Mouse (Mus musculus): ENCODE data around the gene Ddah2. TPM values are rescaled to one million over a fixed set of nuclear protein-coding genes. Genes with fewer than 3 reads are reported as not detected.

Ddah2 gene
- polyA plus RNA-seq, 1 experiment from 2014 or later: 227 TPM

DNA sequence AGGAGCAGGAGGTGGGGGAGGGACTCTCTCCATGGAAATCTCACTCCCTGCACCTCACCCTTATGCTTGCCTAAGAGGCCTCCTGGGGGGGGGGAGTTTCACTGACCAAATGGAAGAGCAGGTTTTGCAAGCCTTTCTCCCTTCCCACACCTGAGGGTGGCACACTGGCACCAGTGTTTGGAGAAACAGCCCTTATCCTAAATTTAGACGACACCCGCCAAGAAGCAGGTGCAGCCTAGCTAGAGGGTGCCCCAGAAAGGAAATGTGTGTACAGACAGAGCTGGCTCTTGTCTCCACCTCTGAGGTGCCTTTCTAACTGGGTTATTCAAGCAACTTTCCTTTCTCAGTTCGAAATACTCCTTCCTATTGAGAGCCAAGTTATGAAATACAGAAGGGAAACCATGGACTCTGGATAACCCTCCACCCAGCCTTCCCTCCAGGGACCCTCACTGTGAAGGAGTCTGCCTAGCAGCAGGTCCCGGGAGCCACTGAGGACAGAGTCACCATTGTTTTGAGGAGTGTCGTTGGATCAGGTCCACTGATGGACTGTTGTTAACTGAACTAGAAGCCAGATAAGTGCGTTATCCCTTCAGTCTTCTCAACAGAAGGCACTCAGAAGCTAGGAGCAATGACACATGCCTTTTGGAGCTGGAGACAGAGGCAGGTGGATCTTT, 11.9 kb downstream of the Ddah2 start:
- no peak for TF ChIP-seq CTCF (IDR thresholded peaks at IDR 0.05; ENCODE audit: low read depth)
- 59% methylated on average over 6 of the region's 6 CpGs for WGBS
- H3K4me2 ChIP-seq (ENCODE audit: low read length): no peak overlapping the region
- H3K9ac ChIP-seq (ENCODE audit: low read depth, low read length): no peak overlapping the region
- no peaks in the 10 kb centered on the region for H3K27me3 ChIP-seq (ENCODE audit: insufficient read depth, low read length)
- no peaks in the 10 kb centered on the region for H3K36me3 ChIP-seq (ENCODE audit: insufficient read depth, low read length)
- H3K9me3 ChIP-seq (replicated peaks; ENCODE audit: low read length): no peaks in the 10 kb centered on the region
- H3K27ac ChIP-seq: no peak overlapping the region
- no peaks in the 10 kb centered on the region for H3K4me1 ChIP-seq (replicated peaks; ENCODE audit: insufficient read depth, low read length)
- no peak overlapping the region for H3K4me3 ChIP-seq (replicated peaks; ENCODE audit: low read depth, low read length)
- DNase-seq (ENCODE audit: low spot score): no peak
- ATAC-seq (replicated peaks; ENCODE audit: low FRiP score, low read depth): no peak

DNA sequence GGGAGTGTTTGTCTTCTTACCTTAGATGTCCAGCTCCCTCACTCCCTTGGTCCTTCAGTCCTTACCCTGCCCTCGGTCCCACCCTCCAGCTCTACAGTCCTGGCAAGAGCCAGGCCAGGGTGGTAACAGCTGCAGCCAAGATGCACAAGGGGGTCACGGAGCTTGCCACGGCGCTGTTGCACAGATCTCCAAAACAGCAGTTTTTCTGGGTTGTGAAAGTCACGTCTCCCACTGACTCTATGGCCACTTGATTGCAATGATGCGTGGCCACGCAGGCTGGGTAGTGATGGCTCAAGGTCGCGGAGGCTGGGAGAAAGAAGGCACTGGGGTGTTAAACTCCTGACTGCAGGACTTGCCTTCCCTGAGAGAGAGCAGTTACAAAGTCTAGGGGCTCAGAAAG, 12.6 kb downstream of the Ddah2 start:
- no peak overlapping the region for H3K27ac ChIP-seq
- DNase-seq (ENCODE audit: low spot score): no peak
- ATAC-seq (replicated peaks; ENCODE audit: low FRiP score, low read depth): no peak

DNA sequence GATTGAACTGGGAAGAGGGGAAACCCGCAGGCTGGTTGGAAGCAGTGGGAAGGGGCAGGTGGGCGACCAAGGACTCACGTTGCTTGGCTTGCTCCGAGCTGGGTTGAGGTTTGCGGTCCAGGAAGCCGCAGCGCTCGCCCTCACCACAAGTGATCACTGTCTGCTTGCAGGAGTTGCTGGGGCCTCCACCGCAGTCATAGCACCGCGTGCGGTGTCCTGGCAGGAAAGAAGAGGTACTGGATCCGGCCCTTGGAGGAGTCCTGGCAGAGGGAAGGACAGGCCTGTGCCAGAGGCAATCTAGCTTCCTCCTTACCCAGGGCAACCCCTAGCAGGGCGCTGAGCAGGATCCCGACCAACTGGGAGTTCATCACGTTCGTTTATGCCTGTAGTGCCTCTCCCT, 15.3 kb downstream of the Ddah2 start:
- Histone ChIP-seq H3K9ac (ENCODE audit: low read depth, low read length) (no peak overlapping the region), H3K27ac (no peak overlapping the region)
- TF ChIP-seq CTCF (IDR thresholded peaks at IDR 0.05; ENCODE audit: low read depth): no peak

More for the DNA sequence above, 12.6 kb downstream of the Ddah2 start:
- Histone ChIP-seq H3K4me2 (ENCODE audit: low read length) (no peak overlapping the region), H3K4me1 (replicated peaks; ENCODE audit: insufficient read depth, low read length) (0 out of 2 replicates have a peak, but pooled peaks cover under 1% of the 10 kb centered on the region), H3K9ac (ENCODE audit: low read depth, low read length) (no peak overlapping the region), H3K36me3 (ENCODE audit: insufficient read depth, low read length) (no peaks in the 10 kb centered on the region), H3K4me3 (replicated peaks; ENCODE audit: low read depth, low read length) (no peak overlapping the region), H3K27me3 (ENCODE audit: insufficient read depth, low read length) (no peaks in the 10 kb centered on the region), H3K9me3 (replicated peaks; ENCODE audit: low read length) (no peaks in the 10 kb centered on the region)
- TF ChIP-seq CTCF (IDR thresholded peaks at IDR 0.05; ENCODE audit: low read depth): no peak
- WGBS: 42% methylated on average over 9 of the region's 9 CpGs

DNA sequence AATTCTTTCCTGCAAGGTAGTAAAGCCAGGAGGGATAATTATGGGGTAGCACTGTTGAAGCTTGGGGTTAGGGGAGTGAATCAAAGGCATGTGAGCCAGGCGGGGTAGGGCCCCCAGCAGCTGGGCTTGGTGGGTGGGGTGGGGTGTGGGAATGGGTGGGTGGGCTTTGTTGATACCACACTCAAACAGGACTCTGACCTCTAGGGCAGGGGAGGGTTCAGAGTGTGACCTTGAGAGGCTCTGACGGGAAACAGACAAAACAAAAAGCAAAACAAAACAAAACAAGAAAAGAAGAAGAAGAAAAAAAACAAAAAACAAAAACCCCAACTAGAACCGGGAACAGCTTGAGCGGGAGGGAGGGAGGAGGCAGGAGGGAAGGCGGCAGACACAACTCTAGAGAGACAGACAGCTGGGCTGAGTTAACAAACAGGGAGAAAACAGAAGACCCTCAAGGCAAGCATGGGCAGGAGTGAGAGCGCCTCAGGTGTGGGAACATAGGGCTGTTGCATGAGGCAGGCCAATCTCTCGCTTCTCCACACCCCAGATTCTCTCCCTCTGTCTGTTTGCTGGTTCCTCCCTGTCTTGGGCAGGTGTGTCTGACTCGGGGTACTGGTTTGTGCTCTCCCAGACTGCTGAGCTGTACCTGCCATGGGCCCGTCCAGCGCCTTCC, 17.8 kb downstream of the Ddah2 start, which contains the start of gene Ly6g6e:
TSS of gene Ly6g6e (plus strand) at position 396 of the 670 bp plus-strand sequence.
- Histone ChIP-seq H3K4me2 (ENCODE audit: low read length) (peak within 1 kb of the TSS; percentile 55), H3K36me3 (ENCODE audit: insufficient read depth, low read length) (no peaks in the 10 kb centered on the region), H3K4me3 (replicated peaks; ENCODE audit: low read depth, low read length) (peak within 1 kb of the TSS; percentile 22), H3K9me3 (replicated peaks; ENCODE audit: low read length) (no peaks in the 10 kb centered on the region), H3K27ac (peak within 1 kb of the TSS; percentile 72), H3K9ac (ENCODE audit: low read depth, low read length) (peak within 1 kb of the TSS; percentile 50), H3K4me1 (replicated peaks; ENCODE audit: insufficient read depth, low read length) (peaks cover 3% of the 10 kb centered on the region; the same call in 1 of the 2 replicates), H3K27me3 (ENCODE audit: insufficient read depth, low read length) (no peaks in the 10 kb centered on the region; the same call in 1 of the 2 replicates)
- no peak for ATAC-seq (replicated peaks; ENCODE audit: low FRiP score, low read depth)
- TF ChIP-seq CTCF (IDR thresholded peaks at IDR 0.05; ENCODE audit: low read depth): no peak
- DNase-seq (ENCODE audit: low spot score): no peak
- WGBS: 32% methylated on average over 10 of the region's 10 CpGs

More for the DNA sequence above, 15.3 kb downstream of the Ddah2 start:
- no peak overlapping the region for H3K4me3 ChIP-seq (replicated peaks; ENCODE audit: low read depth, low read length)
- H3K36me3 ChIP-seq (ENCODE audit: insufficient read depth, low read length): no peaks in the 10 kb centered on the region
- H3K9me3 ChIP-seq (replicated peaks; ENCODE audit: low read length): no peaks in the 10 kb centered on the region
- DNase-seq (ENCODE audit: low spot score): no peak
- no peaks in the 10 kb centered on the region for H3K27me3 ChIP-seq (ENCODE audit: insufficient read depth, low read length)
- peaks cover 3% of the 10 kb centered on the region; the same call in 1 of the 2 replicates for H3K4me1 ChIP-seq (replicated peaks; ENCODE audit: insufficient read depth, low read length)
- H3K4me2 ChIP-seq (ENCODE audit: low read length): no peak overlapping the region
- no peak for ATAC-seq (replicated peaks; ENCODE audit: low FRiP score, low read depth)
- WGBS: 35% methylated on average over 17 of the region's 17 CpGs

DNA sequence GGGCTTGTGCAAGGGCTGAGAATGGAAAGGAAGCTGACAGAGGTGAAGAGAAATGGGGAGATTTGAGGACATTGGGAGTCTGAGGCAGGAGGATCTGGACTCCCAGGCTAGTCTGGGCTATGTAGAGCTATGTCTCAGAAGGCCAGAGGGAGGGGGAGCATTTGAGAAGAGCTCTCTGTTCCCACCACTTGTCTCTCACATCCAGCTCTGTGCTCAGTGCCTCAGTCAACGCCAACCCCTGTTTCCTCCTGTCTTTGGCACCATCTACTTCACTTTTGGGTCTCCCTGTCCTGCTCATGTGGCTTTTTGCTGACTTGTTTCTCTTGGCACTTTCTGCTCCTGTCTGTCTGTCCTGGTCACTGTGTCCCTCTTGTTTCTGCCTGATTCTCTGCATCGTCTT, 18.4 kb downstream of the Ddah2 start:
- TF ChIP-seq CTCF (IDR thresholded peaks at IDR 0.05; ENCODE audit: low read depth): no peak
- WGBS: 3% methylated on average over 2 of the region's 2 CpGs
- ATAC-seq (replicated peaks; ENCODE audit: low FRiP score, low read depth): no peak
- Histone ChIP-seq H3K4me1 (replicated peaks; ENCODE audit: insufficient read depth, low read length) (peaks cover 3% of the 10 kb centered on the region; the same call in 1 of the 2 replicates), H3K36me3 (ENCODE audit: insufficient read depth, low read length) (no peaks in the 10 kb centered on the region), H3K27me3 (ENCODE audit: insufficient read depth, low read length) (no peaks in the 10 kb centered on the region; the same call in 1 of the 2 replicates), H3K9me3 (replicated peaks; ENCODE audit: low read length) (no peaks in the 10 kb centered on the region), H3K4me2 (ENCODE audit: low read length) (peak overlapping the region; percentile 55), H3K4me3 (replicated peaks; ENCODE audit: low read depth, low read length) (peak overlapping the region; percentile 22), H3K27ac (peak overlapping the region; percentile 72), H3K9ac (ENCODE audit: low read depth, low read length) (peak overlapping the region; percentile 25; the same call in 1 of the 2 replicates)
- no peak for DNase-seq (ENCODE audit: low spot score)

DNA sequence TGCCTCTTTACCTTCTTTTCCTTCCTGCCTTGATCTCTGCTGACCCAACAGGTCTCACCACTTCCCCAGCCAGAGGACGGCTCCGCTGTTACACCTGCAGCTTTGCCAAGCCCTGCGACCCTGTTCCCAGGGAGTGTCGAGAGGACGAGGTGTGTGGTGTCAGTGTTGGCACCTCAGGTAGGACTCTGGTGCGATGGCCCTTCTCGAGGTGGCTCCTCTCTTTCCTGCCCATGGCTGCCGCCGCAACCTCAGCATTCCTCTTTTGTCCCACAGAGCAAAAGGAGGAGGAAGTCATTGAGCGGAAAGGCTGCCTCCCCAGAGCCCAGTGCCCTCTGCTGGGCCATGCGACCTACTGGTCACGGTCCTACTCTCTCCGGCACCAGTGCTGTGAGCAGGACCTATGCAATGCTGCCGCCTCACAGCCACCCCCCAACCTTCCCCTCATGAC, 19.0 kb downstream of the Ddah2 start, which contains the start of gene Ly6g6d:
TSS of gene Ly6g6d (minus strand) at position 280 of the 448 bp plus-strand sequence.
- TF ChIP-seq CTCF (IDR thresholded peaks at IDR 0.05; ENCODE audit: low read depth): peak; percentile 76
- peak; percentile 87 for ATAC-seq (replicated peaks; ENCODE audit: low FRiP score, low read depth)
- no peaks in the 10 kb centered on the region; the same call in 1 of the 2 replicates for H3K27me3 ChIP-seq (ENCODE audit: insufficient read depth, low read length)
- H3K36me3 ChIP-seq (ENCODE audit: insufficient read depth, low read length): no peaks in the 10 kb centered on the region
- peaks cover 3% of the 10 kb centered on the region; the same call in 1 of the 2 replicates for H3K4me1 ChIP-seq (replicated peaks; ENCODE audit: insufficient read depth, low read length)
- peak within 1 kb of the TSS; percentile 72 for H3K27ac ChIP-seq
- WGBS: under 1% methylated on average over 14 of the region's 14 CpGs
- peak within 1 kb of the TSS; percentile 55 for H3K4me2 ChIP-seq (ENCODE audit: low read length)
- peak within 1 kb of the TSS; percentile 22 for H3K4me3 ChIP-seq (replicated peaks; ENCODE audit: low read depth, low read length)
- peak within 1 kb of the TSS; percentile 50 for H3K9ac ChIP-seq (ENCODE audit: low read depth, low read length)
- no peaks in the 10 kb centered on the region for H3K9me3 ChIP-seq (replicated peaks; ENCODE audit: low read length)
- DNase-seq (ENCODE audit: low spot score): peak; percentile 86

Data from kidney, postnatal 0 days (tissue).